Mouse (Mus musculus) liver, postnatal 0 days (tissue): ENCODE measurements around the gene Bcl2l10.

Experiments used
- CTCF ChIP-seq: sonication (generic); IDR thresholded peaks from 2 replicates; pipeline ENCODE4 v1.5.1; 2016; ENCODE audit warnings: antibody characterized with exemption, low read depth
- EP300 ChIP-seq: IDR thresholded peaks from 2 replicates; pipeline ENCODE4 v1.6.1; 2016; ENCODE audit warnings: antibody characterized with exemption, low read depth, mild to moderate bottlenecking

GRCm38 (mm10) chr9:75334440-75334839, 13.1 kb upstream of the Bcl2l10 start:
- 0 out of 2 replicates have a peak, but pooled peaks have one; percentile 16 for TF ChIP-seq CTCF
- TF ChIP-seq EP300: no peak
